Mouse (Mus musculus) cerebellum, adult 2 months (tissue): Measurements from ENCODE around the gene Ctcf.

Experiments used
- CTCF ChIP-seq: fragments of 200-500 bp; IDR thresholded peaks from 2 replicates; pipeline ENCODE4 v1.5.1; 2011; ENCODE audit warnings: low read depth, mild to moderate bottlenecking, control low read depth, low read length, moderate library complexity, borderline replicate concordance; ENCODE audit not compliant: insufficient read depth
- POLR2A ChIP-seq: fragments of 200-500 bp; IDR thresholded peaks from 2 replicates; pipeline ENCODE4 v1.6.1; 2011; ENCODE audit warnings: low read length, control low read depth, borderline replicate concordance; ENCODE audit not compliant: insufficient read depth

DNA sequence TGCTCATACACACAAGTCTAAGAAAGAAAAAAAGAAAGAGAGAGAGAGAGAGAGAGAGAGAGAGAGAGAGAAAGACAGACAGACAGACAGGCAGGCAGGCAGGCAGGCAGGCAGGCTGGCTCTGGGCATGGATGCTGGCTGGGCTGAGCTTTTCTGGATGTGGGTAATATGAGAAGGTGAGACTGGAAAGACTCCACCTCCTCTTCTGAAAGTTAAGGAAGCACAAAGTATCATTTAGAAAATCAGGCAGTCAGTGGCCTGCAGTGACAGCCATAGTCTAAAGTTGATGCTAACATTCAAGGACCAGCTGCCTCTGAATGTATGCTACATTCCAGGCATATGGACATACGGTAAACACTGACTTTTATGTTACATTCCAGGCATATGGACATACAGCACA, 11.5 kb upstream of the Ctcf start:
- TF ChIP-seq CTCF, result no peak
- TF ChIP-seq POLR2A, result no peak
